Mouse (Mus musculus) forebrain, embryonic 13.5 days (tissue): ENCODE measurements around the gene Slc25a13. TPM values are rescaled to one million over a fixed set of nuclear protein-coding genes. Genes with fewer than 3 reads are reported as not detected.
A peak's percentile ranks its signal among the peaks of the same experiment; 100 is the strongest.

Experiments
- ATAC-seq: fragments of 200-750 bp; cut with Nextera tagmentation; 2 replicates; pipeline ENCODE4 v1.8.0; 2017
- H3K27ac ChIP-seq: fragments of 300-500 bp; sonication (generic); 2 replicates; pipeline ENCODE4 v1.5.1; 2015; ENCODE audit warnings: inconsistent platforms, mild to moderate bottlenecking, moderate library complexity
- H3K27me3 ChIP-seq: fragments of 300-500 bp; sonication (generic); 2 replicates; pipeline ENCODE4 v1.6.1; 2015; ENCODE audit warnings: mild to moderate bottlenecking, inconsistent platforms
- H3K36me3 ChIP-seq: fragments of 300-500 bp; sonication (generic); 2 replicates; pipeline ENCODE4 v1.6.1; 2015; ENCODE audit warnings: mild to moderate bottlenecking, inconsistent platforms; ENCODE audit not compliant: poor library complexity, severe bottlenecking
- H3K4me1 ChIP-seq: fragments of 300-500 bp; sonication (generic); 2 replicates; pipeline ENCODE4 v1.6.1; 2015; ENCODE audit warnings: inconsistent platforms
- H3K4me2 ChIP-seq: fragments of 300-500 bp; sonication (generic); 2 replicates; pipeline ENCODE4 v1.6.1; 2015; ENCODE audit warnings: inconsistent platforms, mild to moderate bottlenecking, moderate library complexity
- H3K4me3 ChIP-seq: fragments of 300-500 bp; sonication (generic); 2 replicates; pipeline ENCODE4 v1.5.1; 2015; ENCODE audit warnings: mild to moderate bottlenecking, inconsistent platforms
- H3K9ac ChIP-seq: fragments of 300-500 bp; sonication (generic); 2 replicates; pipeline ENCODE4 v1.6.1; 2015; ENCODE audit warnings: mild to moderate bottlenecking, inconsistent platforms
- H3K9me3 ChIP-seq: fragments of 300-500 bp; sonication (generic); replicated peaks from 2 replicates; pipeline ENCODE4 v1.6.1; 2016; ENCODE audit warnings: inconsistent platforms
- WGBS: fragments of 180-500 bp; shearing (Covaris S2); methylation state at CpG from one replicate; pipeline ENCODE4 v1.1.7; 2015; 5-methylcytosine and 5-hydroxymethylcytosine counted together
- polyA plus RNA-seq: library from polyadenylated mRNA; unstranded; fragments of >200 nt; fragmentation: Nextera tagmentation; extraction: Ambion mirVana; gene quantifications from 2 replicates; pipeline ENCODE4 v1.2.1, GENCODE M21; 2015

The Slc25a13 gene
- polyA plus RNA-seq, 1 experiment from 2014 or later, result 15.3 TPM

GRCm38 (mm10) chr6:6134935-6135334 is 82.0 kb downstream of the Slc25a13 start:
- peaks cover 5% of the 10 kb centered on the region; the same call in 1 of the 2 replicates for H3K9me3 ChIP-seq
- H3K4me2 ChIP-seq, result no peak overlapping the region
- no peak overlapping the region for H3K9ac ChIP-seq
- WGBS, result 87% methylated on average over 4 of the region's 4 CpGs
- no peaks in the 10 kb centered on the region for H3K4me1 ChIP-seq
- no peak for ATAC-seq
- no peak overlapping the region for H3K27ac ChIP-seq
- H3K4me3 ChIP-seq, result no peak overlapping the region
- H3K27me3 ChIP-seq, result no peaks in the 10 kb centered on the region
- H3K36me3 ChIP-seq, result no peaks in the 10 kb centered on the region

DNA sequence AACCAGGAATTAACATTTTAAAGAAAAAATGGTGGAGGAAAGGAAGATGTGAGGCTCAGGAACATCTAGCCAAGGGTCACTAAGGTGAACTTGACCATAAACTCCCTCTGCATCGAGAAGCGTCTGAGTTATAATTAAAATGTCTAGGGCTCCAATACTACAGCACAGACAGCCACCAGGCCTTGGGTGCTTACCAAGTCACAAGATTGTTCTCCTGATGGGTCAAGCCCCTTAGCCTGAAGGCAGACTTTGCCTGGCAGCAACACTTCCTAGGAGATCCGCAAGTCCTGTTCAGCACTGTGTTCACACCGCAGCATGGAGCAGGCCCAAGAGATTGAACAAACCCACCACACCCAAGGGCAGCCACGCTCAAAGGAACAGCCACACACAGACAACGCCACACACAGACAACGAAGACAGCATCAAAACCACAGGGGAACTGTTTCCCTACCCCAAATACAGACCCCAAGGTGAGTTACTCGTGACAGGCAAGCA is 83.4 kb downstream of the Slc25a13 start:
- no peak for ATAC-seq
- H3K4me3 ChIP-seq, result no peak overlapping the region
- WGBS, result 89% methylated on average over 8 of the region's 8 CpGs

GRCm38 (mm10) chr6:6132047-6132446 is 84.9 kb downstream of the Slc25a13 start:
- Histone ChIP-seq H3K27ac (no peak overlapping the region), H3K9ac (no peak overlapping the region), H3K4me3 (no peak overlapping the region), H3K36me3 (no peaks in the 10 kb centered on the region), H3K4me2 (no peak overlapping the region), H3K27me3 (no peaks in the 10 kb centered on the region), H3K4me1 (no peaks in the 10 kb centered on the region), H3K9me3 (peaks cover 3% of the 10 kb centered on the region; the same call in 1 of the 2 replicates)
- peak; percentile 71 for ATAC-seq
- 73% methylated on average over 5 of the region's 5 CpGs for WGBS

More for the DNA sequence above, 83.4 kb downstream of the Slc25a13 start:
- H3K9me3 ChIP-seq, result peaks cover 5% of the 10 kb centered on the region; the same call in 1 of the 2 replicates
- no peaks in the 10 kb centered on the region for H3K27me3 ChIP-seq
- no peaks in the 10 kb centered on the region for H3K4me1 ChIP-seq
- no peak overlapping the region for H3K9ac ChIP-seq
- no peaks in the 10 kb centered on the region for H3K36me3 ChIP-seq
- H3K27ac ChIP-seq, result no peak overlapping the region
- no peak overlapping the region for H3K4me2 ChIP-seq

DNA sequence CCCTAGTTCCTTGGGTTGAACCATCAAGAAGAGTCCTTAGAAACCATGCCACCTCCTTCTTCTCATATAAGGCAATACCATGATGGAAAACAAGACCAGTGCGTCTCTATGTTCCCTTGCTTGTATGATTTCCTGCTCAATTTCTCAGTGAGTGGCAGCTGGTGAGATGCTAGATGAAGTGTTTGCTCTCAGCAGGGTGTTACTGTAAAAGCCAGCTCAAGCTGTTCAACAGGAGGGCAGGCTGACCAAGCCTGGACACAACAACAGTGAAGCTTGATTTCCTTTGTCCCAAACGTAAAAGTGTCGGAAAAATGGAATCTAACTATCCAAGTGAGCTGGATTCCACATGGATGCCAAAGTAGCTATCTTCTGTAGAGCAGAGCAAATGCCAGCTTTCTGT is 91.4 kb downstream of the Slc25a13 start:
- 83% methylated on average over 3 of the region's 3 CpGs for WGBS

GRCm38 (mm10) chr6:6121904-6122303 is 95.1 kb downstream of the Slc25a13 start:
- Histone ChIP-seq H3K27ac (no peak overlapping the region), H3K4me1 (no peaks in the 10 kb centered on the region), H3K9ac (no peak overlapping the region), H3K36me3 (no peaks in the 10 kb centered on the region), H3K9me3 (no peaks in the 10 kb centered on the region), H3K4me2 (no peak overlapping the region), H3K4me3 (no peak overlapping the region), H3K27me3 (no peaks in the 10 kb centered on the region)
- no peak for ATAC-seq
- 92% methylated on average over 5 of the region's 5 CpGs for WGBS

More for the DNA sequence above, 91.4 kb downstream of the Slc25a13 start:
- H3K27me3 ChIP-seq, result no peaks in the 10 kb centered on the region
- no peaks in the 10 kb centered on the region for H3K36me3 ChIP-seq
- no peak for ATAC-seq
- H3K4me1 ChIP-seq, result no peaks in the 10 kb centered on the region
- no peak overlapping the region for H3K9ac ChIP-seq
- no peak overlapping the region for H3K4me2 ChIP-seq
- H3K4me3 ChIP-seq, result no peak overlapping the region
- H3K9me3 ChIP-seq, result no peaks in the 10 kb centered on the region
- no peak overlapping the region for H3K27ac ChIP-seq

DNA sequence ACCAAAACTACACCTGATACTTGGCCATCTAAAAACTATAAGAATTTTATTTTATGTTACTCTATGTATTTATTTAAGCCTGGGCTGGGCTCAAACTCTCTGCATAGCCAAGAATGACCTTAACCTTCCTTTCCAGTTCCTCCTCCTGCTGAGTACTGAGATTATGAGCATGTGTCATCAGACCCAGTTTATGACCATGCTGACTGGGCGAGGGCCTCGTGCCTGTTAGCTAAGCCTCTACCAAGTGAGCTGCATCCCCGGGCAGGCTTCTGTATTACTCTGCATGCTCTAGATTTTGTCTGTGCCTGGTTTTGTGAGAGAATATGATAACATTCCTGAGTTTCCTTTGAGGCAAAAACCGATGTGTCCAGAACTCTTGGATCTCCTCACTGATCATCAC is 96.1 kb downstream of the Slc25a13 start:
- Histone ChIP-seq H3K4me3 (no peak overlapping the region), H3K27me3 (no peaks in the 10 kb centered on the region), H3K9me3 (no peaks in the 10 kb centered on the region), H3K4me2 (no peak overlapping the region), H3K36me3 (no peaks in the 10 kb centered on the region), H3K4me1 (no peaks in the 10 kb centered on the region), H3K9ac (no peak overlapping the region), H3K27ac (no peak overlapping the region)
- ATAC-seq, result no peak
- 93% methylated on average over 4 of the region's 4 CpGs for WGBS

- Histone ChIP-seq H3K36me3 (no peaks in the 10 kb centered on the region), H3K27me3 (no peaks in the 10 kb centered on the region), H3K4me2 (no peak overlapping the region), H3K4me1 (peaks cover 4% of the 10 kb centered on the region; the same call in 1 of the 2 replicates), H3K27ac (no peak overlapping the region), H3K9me3 (no peaks in the 10 kb centered on the region), H3K4me3 (no peak overlapping the region), H3K9ac (no peak overlapping the region)
- ATAC-seq, result no peak
- WGBS, result 79% methylated on average over 8 of the region's 8 CpGs
Measured at GRCm38 (mm10) chr6:6115771-6116170, 101.2 kb downstream of the Slc25a13 start.

DNA sequence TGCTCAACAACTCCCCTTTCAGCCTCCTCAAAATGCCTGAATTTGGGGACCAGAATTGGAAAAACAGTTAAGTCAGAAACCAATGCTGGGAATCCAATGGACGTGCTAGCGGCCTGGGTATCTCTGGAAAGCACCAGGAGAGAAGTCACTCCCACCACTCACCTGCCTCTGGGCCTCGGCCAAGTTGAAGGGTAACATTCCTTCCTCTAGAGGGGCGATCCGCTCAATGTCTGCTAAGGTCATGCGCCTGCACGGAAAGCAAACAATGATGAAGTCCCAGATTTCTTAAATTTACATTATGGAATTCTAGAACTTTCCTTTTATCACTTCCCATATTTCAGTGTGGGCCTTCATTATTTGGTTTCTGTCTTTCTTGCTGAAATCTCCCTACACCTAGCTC is 103.2 kb downstream of the Slc25a13 start:
- no peak for ATAC-seq
- Histone ChIP-seq H3K9me3 (no peaks in the 10 kb centered on the region), H3K4me1 (peaks cover 4% of the 10 kb centered on the region; the same call in 1 of the 2 replicates), H3K4me2 (no peak overlapping the region), H3K4me3 (no peak overlapping the region), H3K9ac (no peak overlapping the region), H3K27ac (no peak overlapping the region), H3K27me3 (no peaks in the 10 kb centered on the region), H3K36me3 (no peaks in the 10 kb centered on the region)
- 86% methylated on average over 7 of the region's 7 CpGs for WGBS

- WGBS, result 49% methylated on average over 10 of the region's 10 CpGs
- Histone ChIP-seq H3K4me3 (no peak overlapping the region), H3K9me3 (no peaks in the 10 kb centered on the region), H3K4me2 (no peak overlapping the region), H3K27ac (no peak overlapping the region), H3K36me3 (no peaks in the 10 kb centered on the region), H3K9ac (no peak overlapping the region), H3K27me3 (no peaks in the 10 kb centered on the region), H3K4me1 (peaks cover 4% of the 10 kb centered on the region; the same call in 1 of the 2 replicates)
- ATAC-seq, result no peak
Measured at GRCm38 (mm10) chr6:6112767-6113528, 104.0 kb downstream of the Slc25a13 start.

- Histone ChIP-seq H3K4me3 (no peak overlapping the region), H3K4me1 (peaks cover under 1% of the 10 kb centered on the region; the same call in 1 of the 2 replicates), H3K27me3 (no peaks in the 10 kb centered on the region), H3K9ac (no peak overlapping the region), H3K27ac (no peak overlapping the region), H3K36me3 (no peaks in the 10 kb centered on the region), H3K4me2 (no peak overlapping the region), H3K9me3 (no peaks in the 10 kb centered on the region)
- WGBS, result 70% methylated on average over 5 of the region's 5 CpGs
- no peak for ATAC-seq
Measured at GRCm38 (mm10) chr6:6107419-6107966, 109.5 kb downstream of the Slc25a13 start.

GRCm38 (mm10) chr6:6105586-6105985 is 111.4 kb downstream of the Slc25a13 start:
- no peak overlapping the region for H3K9ac ChIP-seq
- no peak overlapping the region for H3K4me2 ChIP-seq
- H3K27me3 ChIP-seq, result no peaks in the 10 kb centered on the region
- 65% methylated on average over 9 of the region's 9 CpGs for WGBS
- H3K4me3 ChIP-seq, result no peak overlapping the region
- no peaks in the 10 kb centered on the region for H3K9me3 ChIP-seq
- H3K36me3 ChIP-seq, result no peaks in the 10 kb centered on the region
- ATAC-seq, result no peak
- H3K4me1 ChIP-seq, result no peaks in the 10 kb centered on the region
- H3K27ac ChIP-seq, result no peak overlapping the region

- H3K4me1 ChIP-seq, result no peaks in the 10 kb centered on the region
- H3K27ac ChIP-seq, result no peak overlapping the region
- no peak for ATAC-seq
- 49% methylated on average over 2 of the region's 2 CpGs for WGBS
- no peaks in the 10 kb centered on the region for H3K27me3 ChIP-seq
- no peaks in the 10 kb centered on the region for H3K9me3 ChIP-seq
- H3K4me3 ChIP-seq, result no peak overlapping the region
- no peaks in the 10 kb centered on the region for H3K36me3 ChIP-seq
- H3K4me2 ChIP-seq, result no peak overlapping the region
- no peak overlapping the region for H3K9ac ChIP-seq
Measured at GRCm38 (mm10) chr6:6103469-6103868, 113.5 kb downstream of the Slc25a13 start.
